9 mouse cellular contexts compared by ENCODE assay signal in the genomic region with DNA sequence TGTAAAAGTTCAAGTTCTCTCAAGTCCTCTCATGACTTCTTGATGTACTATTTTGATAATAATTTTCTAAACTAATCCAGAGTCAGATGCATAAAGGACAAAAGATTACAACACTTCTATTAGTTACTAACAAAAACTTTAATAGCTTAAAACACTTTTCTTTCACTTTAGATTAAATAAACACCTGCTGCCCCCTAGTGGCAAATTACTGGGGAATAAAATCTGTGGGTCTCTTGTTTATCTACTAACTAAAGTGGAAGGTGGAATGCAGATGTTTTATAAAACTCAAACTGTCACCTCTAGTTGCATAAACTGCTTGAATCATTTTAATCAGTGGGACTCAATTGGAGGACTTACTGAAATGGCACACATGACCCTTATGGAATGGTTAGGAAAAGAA.
DNase-seq lines count a peak whose midpoint lies in the region; ATAC-seq lines count a peak whose summit lies in the region.
"Had no signal": no experiment of that assay in that cellular context is flagged by ENCODE, and none has a peak within 500 bp of the region (broad histone marks: within the 10 kb centered on the region; RNA-seq: fewer than 3 reads in every experiment).

No protein-coding gene starts in this region.

- no peak overlapping the region for H3K4me2 ChIP-seq in liver, embryonic 12.5 days
- H3K4me2 ChIP-seq: liver, embryonic 15.5 days had no signal

- no peak overlapping the region for H3K9ac ChIP-seq in liver, embryonic 12.5 days
- H3K9ac ChIP-seq: liver, embryonic 15.5 days had no signal

- peak; percentile 47 to 64 for DNase-seq in cerebellum, postnatal 10 days
- DNase-seq in cerebellum, adult 18-20 months = no peak
- DNase-seq in liver (peak; percentile 4), R1 (ENCODE audit: low read depth, low spot score) (peak; percentile 22)
- peak; percentile 39 to 51 for DNase-seq in left cerebral cortex, postnatal 25 days (ENCODE audit: low spot score in 2 of 2)
- DNase-seq in ovary, postnatal 10 days (ENCODE audit: low spot score) = no peak
- DNase-seq in B cell, adult 2 months = no peak

- H3K36me3 ChIP-seq in liver, embryonic 12.5 days = no peaks in the 10 kb centered on the region
- H3K36me3 ChIP-seq: liver, embryonic 15.5 days had no signal

- no peak for ATAC-seq in liver, embryonic 12.5 days

- no peaks in the 10 kb centered on the region for H3K4me1 ChIP-seq in liver, embryonic 12.5 days
- H3K4me1 ChIP-seq: liver, embryonic 15.5 days had no signal

- H3K9me3 ChIP-seq in liver, embryonic 12.5 days (replicated peaks) = no peaks in the 10 kb centered on the region
- H3K9me3 ChIP-seq: liver, embryonic 15.5 days had no signal

- intact Hi-C loops in left cerebral cortex, postnatal 25 days (cut with DNase I) = loop anchor here (10.0 kb wide), 2 partner anchors 1055 to 1345 kb away; no protein-coding TSS in a partner anchor

- no peak overlapping the region for H3K27ac ChIP-seq in liver, embryonic 12.5 days
- H3K27ac ChIP-seq: liver, embryonic 15.5 days had no signal

- no peaks in the 10 kb centered on the region for H3K27me3 ChIP-seq in liver, embryonic 12.5 days (replicated peaks)
- H3K27me3 ChIP-seq: liver, embryonic 15.5 days had no signal

- no peak overlapping the region for H3K4me3 ChIP-seq in liver, embryonic 12.5 days
- H3K4me3 ChIP-seq: liver, embryonic 15.5 days had no signal

Comparison
In these comparisons a context has a peak if more than half of its experiments do, and no peak if none do; other contexts are left out.
1. DNase-seq: peak in cerebellum, postnatal 10 days (2 of 2), liver (single experiment), R1 (single experiment) and left cerebral cortex, postnatal 25 days (2 of 2); none in cerebellum, adult 18-20 months (0 of 2), ovary, postnatal 10 days (single experiment) and B cell, adult 2 months (0 of 2).